Mouse (Mus musculus): ENCODE measurements around the gene Gm20604.

- TF ChIP-seq POLR2A (IDR thresholded peaks at IDR 0.05; ENCODE audit: borderline replicate concordance, low read depth, low read length) (no peak), CTCF (IDR thresholded peaks at IDR 0.05; ENCODE audit: low read depth, low read length) (no peak)
Measured at GRCm38 (mm10) chr12:102705906-102706640, 52.4 kb downstream of the Gm20604 start.

Data from bone marrow macrophage, adult 2 months (primary cell).